Mouse (Mus musculus) liver, adult 2 months (tissue): Measurements from ENCODE around the gene Gabra5.

ENCODE experiments used
- CTCF ChIP-seq: fragments of 200-500 bp; IDR thresholded peaks from 2 replicates; pipeline ENCODE4 v1.5.1; 2011; ENCODE audit warnings: low read depth, low read length, control low read depth
- POLR2A ChIP-seq: fragments of 200-500 bp; IDR thresholded peaks from 2 replicates; pipeline ENCODE4 v1.6.1; 2011; ENCODE audit warnings: low read length, control low read depth; ENCODE audit not compliant: insufficient read depth; ENCODE audit errors: extremely low read depth

DNA sequence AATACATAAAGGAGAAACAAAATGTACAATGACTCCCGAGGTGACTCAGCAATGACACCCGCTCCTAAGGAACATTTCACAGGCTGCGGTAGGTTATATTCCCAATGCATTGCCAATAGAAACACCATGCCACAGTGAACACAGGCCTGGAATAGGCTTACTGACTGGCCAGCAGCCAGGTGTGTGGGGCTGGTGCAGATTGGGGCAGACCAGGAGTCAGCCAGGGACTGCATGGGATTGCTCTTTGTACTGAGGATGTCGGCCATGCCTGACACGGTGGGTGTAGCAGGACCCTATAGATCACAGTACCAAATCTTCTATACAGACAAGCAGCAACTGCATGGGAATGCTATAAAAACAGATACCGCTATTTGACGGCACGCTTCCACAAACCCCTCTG, 20.1 kb upstream of the Gabra5 start:
- TF ChIP-seq CTCF (no peak), POLR2A (no peak)
